Mouse (Mus musculus): ENCODE results near the gene Ust.
"Not testable (repeated sequence)": the region's sequence is repeated elsewhere in the genome, so short reads cannot be mapped to it uniquely, and the experiment has no call there.

Gene Ust

GRCm38 (mm10) chr10:8518141-8519013 is at the start of gene Ust:
Gene Ust (minus strand): TSS chr10:8518825.
- DNase-seq, result peak; percentile 91

- DNase-seq, result no peak
Observed at GRCm38 (mm10) chr10:8561366-8561765, 42.7 kb upstream of the Ust start.

- DNase-seq, result not testable (repeated sequence)
Observed at GRCm38 (mm10) chr10:8559566-8559965, 40.9 kb upstream of the Ust start.

- not testable (repeated sequence) for DNase-seq
Observed at GRCm38 (mm10) chr10:8552239-8552638, 33.6 kb upstream of the Ust start.

GRCm38 (mm10) chr10:8551601-8552000 is 33.0 kb upstream of the Ust start:
- not testable (repeated sequence) for DNase-seq

GRCm38 (mm10) chr10:8541514-8541913 is 22.9 kb upstream of the Ust start:
- DNase-seq, result peak; percentile 31

- DNase-seq, result no peak
Observed at GRCm38 (mm10) chr10:8535445-8535844, 16.8 kb upstream of the Ust start.

- DNase-seq, result no peak
Observed at GRCm38 (mm10) chr10:8531651-8532050, 13.0 kb upstream of the Ust start.

- no peak for DNase-seq
Observed at GRCm38 (mm10) chr10:8530505-8531051, 12.0 kb upstream of the Ust start.

GRCm38 (mm10) chr10:8529173-8529572 is 10.5 kb upstream of the Ust start:
- peak; percentile 34 for DNase-seq

GRCm38 (mm10) chr10:8525354-8525753 is 6.7 kb upstream of the Ust start:
- no peak for DNase-seq

GRCm38 (mm10) chr10:8521536-8521935 is 2.9 kb upstream of the Ust start:
- no peak for DNase-seq

- no peak for DNase-seq
Observed at GRCm38 (mm10) chr10:8520766-8521395, 2.3 kb upstream of the Ust start.

GRCm38 (mm10) chr10:8519014-8519491 is 428 bp upstream of the Ust start:
- no peak for DNase-seq

GRCm38 (mm10) chr10:8517591-8518140 is 959 bp downstream of the Ust start:
- DNase-seq, result peak; percentile 29

- DNase-seq, result peak; percentile 29
Observed at GRCm38 (mm10) chr10:8516916-8517524, 1.6 kb downstream of the Ust start.

- no peak for DNase-seq
Observed at GRCm38 (mm10) chr10:8513690-8514089, 4.9 kb downstream of the Ust start.

GRCm38 (mm10) chr10:8512222-8512621 is 6.4 kb downstream of the Ust start:
- DNase-seq, result no peak

GRCm38 (mm10) chr10:8511760-8512159 is 6.9 kb downstream of the Ust start:
- DNase-seq, result no peak

- DNase-seq, result no peak
Observed at GRCm38 (mm10) chr10:8506247-8506573, 12.4 kb downstream of the Ust start.

GRCm38 (mm10) chr10:8505346-8506246 is 13.0 kb downstream of the Ust start:
- no peak for DNase-seq

- DNase-seq, result no peak
Observed at GRCm38 (mm10) chr10:8504832-8505231, 13.8 kb downstream of the Ust start.
